Mouse (Mus musculus) urinary bladder, postnatal 14 days (tissue): ENCODE measurements around the gene Fam84b.
"Not testable (repeated sequence)": the region's sequence is repeated elsewhere in the genome, so short reads cannot be mapped to it uniquely, and the experiment has no call there.

ENCODE experiments used
- DNase-seq: peaks from one replicate; pipeline ENCODE4 v3.0.0; 2021; ENCODE audit warnings: low spot score

Gene Fam84b

DNA sequence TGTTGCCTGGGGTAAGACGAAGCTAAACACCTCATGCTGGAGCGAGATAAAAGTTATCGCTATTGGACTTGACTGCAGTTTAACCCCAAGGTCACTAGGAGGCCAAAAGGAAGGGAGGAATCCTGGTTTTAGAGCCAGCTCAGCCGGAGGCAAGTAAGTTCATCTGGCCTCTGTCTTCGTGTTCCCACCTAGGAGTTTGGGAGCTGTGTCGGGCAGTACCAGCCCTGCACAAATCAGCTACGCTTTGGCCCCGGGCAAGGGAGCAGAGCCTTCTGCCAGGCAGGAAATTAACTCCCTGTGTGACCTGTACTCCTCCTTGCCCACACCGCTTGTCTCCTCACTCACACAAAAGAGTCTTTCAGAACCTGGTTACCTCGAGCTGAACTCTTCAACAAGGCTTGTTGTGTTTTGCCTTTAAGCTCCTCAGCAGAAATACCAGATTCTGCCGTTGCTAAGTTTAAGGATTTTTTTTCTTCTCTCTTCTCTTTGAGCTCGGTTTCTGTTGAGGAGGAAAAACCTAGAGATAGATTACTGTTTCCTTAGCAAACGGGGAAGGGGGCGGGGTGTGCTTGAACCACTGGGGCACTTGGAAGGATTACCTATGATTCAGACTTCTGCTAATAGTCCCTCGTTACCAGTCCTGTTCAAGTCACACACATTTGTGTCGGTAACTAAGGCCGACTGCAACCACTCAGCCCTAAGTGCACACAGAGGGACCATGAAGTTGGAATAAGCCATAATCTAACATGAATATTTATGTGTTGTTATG, at the start of gene Fam84b:
Gene Fam84b (minus strand): TSS at position 548 of the 769 bp plus-strand sequence.
- DNase-seq: peak; percentile 40

DNA sequence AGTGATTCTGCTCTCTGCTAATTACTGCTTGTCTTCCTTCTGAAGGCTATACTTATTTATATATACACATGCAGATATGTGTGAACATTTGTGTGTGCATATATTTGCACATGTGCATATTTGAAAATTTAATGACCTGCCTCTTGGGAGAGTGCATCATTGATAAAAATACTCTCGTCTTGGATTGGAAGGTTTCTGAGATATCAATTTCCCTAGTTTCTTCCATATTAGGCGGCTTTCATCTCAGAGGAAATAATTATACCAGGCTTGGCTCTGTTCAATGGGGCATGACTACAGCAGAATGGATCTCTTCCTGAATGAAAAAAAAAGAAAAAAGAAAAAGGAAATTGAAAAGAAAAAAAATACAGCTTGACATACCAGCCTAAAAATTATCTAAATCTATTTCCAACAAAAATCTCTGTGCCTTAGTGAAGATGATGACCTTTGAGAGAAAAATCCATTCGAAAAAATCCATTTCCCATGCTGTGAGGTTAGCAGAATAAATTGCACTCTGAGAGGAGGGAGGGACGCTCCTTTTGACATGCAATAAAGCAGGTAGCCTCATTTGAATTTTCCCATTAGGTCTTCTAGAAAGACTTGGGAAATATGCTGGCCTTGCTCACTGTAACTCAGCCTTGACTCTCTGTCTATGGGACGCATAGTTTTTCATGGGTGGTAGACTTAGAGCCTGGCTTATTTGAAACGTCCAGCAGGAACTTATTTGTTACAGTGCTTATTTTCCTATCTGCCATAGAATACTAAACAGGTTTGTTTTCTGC, 44.8 kb upstream of the Fam84b start:
- DNase-seq: no peak

GRCm38 (mm10) chr15:60896040-60896439, 42.5 kb upstream of the Fam84b start:
- no peak for DNase-seq

DNA sequence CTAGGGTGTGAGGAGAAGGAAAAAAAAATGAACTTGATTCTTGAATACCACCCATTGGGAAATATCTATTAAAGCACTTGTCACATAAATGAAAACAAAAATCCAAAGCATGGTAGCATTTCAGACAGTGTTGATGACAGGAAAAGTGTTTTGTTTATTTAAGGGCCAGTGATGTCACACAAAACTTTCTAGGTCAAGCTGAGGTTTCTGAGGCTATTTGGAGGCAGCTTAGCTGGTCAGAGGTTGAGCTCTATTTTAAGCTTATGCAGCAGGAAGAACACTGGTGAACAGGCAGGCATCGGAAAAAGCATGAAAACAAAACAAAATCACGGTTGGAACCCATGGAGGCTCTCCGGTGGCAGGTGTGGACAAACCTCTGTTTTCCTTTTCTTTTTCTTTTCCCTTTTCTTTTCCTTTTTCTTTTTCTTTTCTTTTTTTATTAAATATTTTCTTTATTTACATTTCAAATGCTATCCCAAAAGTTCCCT, 39.4 kb upstream of the Fam84b start:
- no peak for DNase-seq

GRCm38 (mm10) chr15:60888724-60889123, 35.1 kb upstream of the Fam84b start:
- no peak for DNase-seq

GRCm38 (mm10) chr15:60875721-60876120, 22.1 kb upstream of the Fam84b start:
- no peak for DNase-seq

GRCm38 (mm10) chr15:60862417-60862816, 8.8 kb upstream of the Fam84b start:
- DNase-seq: no peak

DNA sequence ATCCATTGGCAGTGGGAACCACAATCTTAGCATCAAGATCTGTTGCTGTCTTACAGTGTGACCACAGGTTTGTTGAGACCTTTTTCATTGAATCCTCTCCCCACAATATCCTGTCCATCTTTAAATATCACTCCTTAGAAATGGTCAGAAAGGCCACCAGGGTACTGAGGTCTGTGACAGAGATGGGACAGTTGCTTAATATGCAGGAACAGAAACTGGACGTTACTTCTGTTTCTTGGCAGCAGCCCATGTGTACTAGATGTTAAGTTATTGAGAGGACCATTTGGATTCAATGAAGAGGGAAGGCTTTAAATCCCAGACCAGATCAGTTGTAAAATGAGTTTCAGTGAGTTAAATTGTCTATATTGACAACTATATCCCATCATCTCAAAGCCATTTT, 1.5 kb upstream of the Fam84b start:
- DNase-seq: no peak

- DNase-seq: no peak
These were observed 573 bp upstream of the Fam84b start for GRCm38 (mm10) chr15:60854151-60854550.

DNA sequence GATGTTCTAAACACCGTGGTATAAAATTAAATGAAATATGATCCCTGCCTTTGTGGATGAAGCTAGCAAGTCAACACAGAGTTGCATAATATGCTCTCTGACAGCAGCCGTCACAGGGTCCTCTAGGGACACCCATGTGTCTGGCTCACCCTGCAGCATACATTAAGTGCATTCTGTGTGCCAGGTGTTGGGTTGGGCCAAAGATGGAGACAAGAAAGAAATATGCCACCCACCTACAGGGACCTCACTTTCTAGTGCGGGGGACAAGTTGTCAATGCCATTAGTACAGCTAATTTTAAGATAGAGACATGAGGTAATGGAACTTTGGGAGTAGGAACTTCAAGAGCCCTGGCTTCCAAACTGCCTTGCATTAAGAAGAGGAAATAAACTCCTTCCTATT, 4.9 kb downstream of the Fam84b start:
- no peak for DNase-seq

DNA sequence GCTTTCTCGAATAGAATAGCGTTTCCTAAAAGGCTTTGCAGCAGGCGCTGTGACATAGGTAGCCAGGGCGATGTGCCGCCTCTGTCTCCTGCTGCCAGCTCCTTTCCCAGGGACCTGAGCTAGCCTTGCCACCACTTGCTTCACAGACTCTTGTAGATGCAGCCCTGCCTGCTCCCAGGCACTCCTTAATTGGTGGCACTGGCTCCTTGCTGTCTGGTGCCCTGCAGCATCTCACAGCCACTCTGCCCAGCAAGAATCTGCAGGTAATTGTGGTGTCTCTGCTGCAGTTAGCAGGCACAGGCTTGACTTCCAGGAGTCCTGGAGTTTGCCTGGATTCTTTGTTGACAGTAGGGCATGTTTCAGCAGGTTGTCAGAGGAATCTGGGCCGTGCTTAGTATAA, 7.3 kb downstream of the Fam84b start:
- DNase-seq: no peak

- DNase-seq: no peak
These were observed 7.7 kb downstream of the Fam84b start for GRCm38 (mm10) chr15:60845886-60846285.

DNA sequence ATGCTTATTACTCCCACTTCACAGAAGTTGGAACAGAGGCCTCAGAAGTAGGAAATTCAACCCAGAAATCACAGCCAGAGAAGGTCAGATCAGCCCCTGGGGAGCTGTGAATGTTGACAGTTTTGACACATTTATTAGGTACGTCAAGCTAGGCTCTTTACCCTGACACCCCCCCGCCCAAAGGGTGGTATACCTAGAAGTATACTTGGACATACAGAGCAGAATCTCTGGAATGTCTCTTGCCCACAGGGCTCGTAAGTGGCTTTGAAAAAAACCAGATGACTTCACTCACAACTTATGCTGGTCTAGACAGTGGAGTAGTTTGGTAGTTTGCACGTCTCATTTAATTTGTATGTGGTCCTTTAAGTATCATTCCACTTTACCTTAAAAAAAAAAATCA, 11.8 kb downstream of the Fam84b start:
- no peak for DNase-seq

DNA sequence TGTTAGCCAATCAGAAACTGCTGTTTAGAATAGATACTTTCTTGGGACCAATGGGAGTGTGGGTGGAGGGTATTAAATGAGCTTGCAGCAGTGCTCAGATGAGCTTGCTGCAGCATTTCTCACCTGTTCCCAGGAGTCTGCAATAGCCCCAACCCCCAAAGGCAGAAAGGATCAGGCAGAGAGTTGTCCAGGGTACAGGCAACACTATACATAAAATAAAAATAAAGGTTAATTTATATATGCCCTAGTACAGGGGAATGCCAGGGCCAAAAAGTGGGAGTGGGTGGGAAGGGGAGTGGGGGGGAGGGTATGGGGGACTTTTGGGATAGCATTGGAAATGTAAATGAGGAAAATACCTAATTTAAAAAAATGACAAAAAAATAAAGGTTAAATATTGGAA, 12.3 kb downstream of the Fam84b start:
- DNase-seq: not testable (repeated sequence)

DNA sequence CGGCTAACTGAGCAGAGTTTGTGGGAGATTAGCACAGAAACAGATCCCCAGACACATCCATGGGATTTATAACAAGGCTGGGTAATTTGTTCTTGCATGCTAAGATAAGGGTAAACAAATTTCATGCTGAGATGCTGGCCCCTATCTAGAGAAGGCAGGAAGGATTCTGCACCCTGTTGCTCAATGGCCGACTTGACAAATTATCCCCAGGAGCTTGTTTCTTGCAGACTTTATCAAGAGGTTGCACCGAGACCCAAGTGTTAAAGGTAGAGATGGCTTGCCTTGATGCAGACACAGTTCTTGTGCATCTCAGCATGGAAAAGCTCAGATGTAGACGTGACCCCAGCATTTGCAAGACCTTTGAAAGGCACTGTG, 13.3 kb downstream of the Fam84b start:
- DNase-seq: no peak

DNA sequence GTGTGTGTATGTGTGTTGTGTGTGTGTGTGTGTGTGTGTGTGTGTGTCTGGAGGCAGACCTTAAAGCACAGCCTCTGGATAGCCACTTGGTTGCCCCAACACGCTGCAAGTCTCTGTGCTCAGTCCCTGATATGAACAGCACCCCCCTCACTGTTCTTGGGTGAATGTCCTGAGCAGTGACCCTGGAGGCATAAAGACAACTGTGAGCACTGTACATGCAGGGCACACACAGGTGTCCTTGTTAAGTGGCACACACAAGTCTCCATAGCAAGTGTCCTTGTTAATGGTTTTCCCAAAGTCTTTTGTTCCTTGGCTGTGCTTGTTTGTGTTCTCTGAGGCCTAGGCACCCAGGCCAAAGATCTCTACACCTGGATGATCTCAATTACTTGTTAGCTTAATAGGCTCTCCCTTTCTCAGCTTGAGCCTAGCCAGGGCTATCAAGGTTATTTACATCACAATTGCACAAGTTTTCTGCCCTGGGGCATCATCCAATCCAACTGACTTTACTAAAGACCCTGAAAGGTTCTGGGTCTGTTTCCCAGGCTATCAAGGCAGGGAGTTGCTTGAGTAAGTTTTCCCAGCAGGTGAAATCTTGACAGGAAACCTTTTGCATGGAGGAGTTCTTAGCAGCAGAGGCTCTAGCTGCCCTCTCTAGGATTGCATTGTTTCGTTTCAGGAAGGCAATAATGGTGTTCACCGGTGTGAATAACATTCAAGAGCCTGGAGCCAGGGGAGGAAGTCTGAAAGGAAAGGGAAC, 13.9 kb downstream of the Fam84b start:
- no peak for DNase-seq

DNA sequence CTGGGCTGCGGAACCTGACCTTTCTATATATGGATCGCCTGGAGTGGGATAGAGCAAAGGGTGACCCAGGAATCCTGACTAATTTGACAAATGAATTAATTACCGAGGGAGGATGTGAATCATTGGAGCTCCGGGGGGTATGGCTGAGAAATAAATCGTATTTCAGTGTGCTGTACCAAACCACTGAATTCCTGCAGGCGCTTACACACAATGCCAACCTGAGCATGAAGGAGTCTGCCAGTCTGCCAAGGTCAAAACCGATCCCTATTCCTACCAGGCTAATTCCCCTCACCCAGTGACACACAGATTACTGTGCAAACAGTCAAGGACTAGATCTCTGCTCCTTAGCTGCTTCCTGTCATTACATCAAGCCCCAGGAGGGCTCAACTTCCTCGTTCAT, 15.4 kb downstream of the Fam84b start:
- DNase-seq: no peak

GRCm38 (mm10) chr15:60837719-60838118, 15.9 kb downstream of the Fam84b start:
- no peak for DNase-seq

GRCm38 (mm10) chr15:60836321-60836720, 17.3 kb downstream of the Fam84b start:
- DNase-seq: no peak

DNA sequence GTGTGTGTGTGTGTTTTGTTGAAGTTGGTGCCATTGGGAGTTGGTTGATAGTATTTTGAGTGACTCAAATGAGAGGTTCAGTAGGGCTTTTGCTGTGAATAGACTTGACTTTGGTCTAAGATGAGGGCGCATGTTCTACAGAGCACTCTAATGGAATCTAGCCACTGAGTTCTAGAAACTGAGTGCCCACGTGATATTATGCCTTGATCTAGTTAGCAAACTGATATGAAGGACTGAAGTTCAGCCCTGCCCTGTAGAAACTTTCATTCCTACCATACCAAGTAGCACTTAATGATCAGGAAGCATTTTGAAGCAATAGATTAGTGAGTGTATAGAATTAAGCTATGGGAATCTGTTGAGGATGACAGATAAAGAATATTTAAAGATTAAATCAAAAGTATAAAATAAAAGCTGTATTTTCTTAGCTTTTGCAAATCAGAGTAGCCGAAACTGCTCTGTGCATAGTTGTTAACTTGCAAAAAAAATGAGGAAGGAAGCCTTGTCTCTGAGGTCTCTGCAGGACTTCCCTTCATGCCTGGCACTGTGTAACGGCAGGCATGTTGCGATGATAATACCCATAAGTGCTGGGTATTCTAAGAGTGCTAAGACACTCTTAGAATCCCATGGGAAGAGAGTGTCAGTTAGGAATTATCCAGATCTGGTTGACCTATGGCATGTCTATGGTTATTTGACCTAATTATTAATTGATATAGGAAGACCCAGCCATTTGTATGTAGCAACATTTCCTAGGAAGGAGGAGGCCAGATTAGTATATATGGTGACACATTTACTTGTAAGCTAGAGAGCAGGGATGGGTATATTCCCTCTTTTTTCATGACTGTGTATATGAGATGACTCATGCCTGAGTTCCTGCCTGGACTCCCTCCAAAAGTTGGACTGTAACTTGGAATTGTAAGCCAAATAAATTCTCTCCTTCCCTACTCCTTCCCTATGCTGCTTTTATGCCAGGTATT, 18.7 kb downstream of the Fam84b start:
- no peak for DNase-seq

DNA sequence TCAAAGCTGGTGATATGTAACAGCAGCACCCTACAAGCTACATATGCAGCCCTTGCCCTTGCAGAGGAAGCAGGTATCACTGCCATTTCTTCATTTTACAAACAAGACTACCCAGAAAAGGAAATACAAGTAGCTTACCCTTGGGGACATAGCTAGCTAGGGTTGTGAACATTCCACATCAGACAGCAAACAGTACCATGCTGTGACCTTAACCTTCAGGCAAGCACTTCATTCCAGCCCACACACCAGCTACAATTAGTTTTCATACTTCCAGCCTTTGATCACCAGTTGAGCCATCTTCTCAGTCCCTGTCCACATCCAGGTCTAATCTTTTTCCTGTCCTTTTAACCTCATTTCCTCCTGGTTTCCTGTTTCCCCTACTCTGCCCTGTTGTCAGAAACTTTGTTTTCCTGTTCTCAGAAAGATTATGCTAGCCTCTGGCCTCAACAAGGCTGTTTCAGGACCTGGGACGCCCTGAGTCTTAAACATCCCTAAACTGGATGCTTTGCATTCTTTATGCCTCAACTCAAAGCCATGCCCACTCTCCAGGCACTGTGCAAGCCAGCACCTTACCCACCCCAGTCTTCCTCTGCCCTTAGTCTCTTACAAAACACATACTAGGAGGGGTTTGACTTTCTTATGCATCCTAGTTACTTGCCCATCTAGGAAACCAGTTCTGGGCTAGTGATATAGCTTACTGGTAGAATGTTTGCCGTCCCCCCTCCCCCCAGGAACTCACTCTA, 19.9 kb downstream of the Fam84b start:
- no peak for DNase-seq
